Mouse (Mus musculus) MEL (cell line): Measurements from ENCODE around the gene Scube3.

Experiments used
- E2F4 ChIP-seq: IDR thresholded peaks from 2 replicates; pipeline ENCODE4 v1.6.1; 2011; ENCODE audit warnings: low read depth, low read length, improper control_type of control experiment, borderline replicate concordance
- MAFK ChIP-seq: IDR thresholded peaks from 2 replicates; pipeline ENCODE4 v1.6.1; 2011; ENCODE audit warnings: low read depth, mild to moderate bottlenecking, low read length, improper control_type of control experiment, borderline replicate concordance
- POLR2A ChIP-seq, 2 experiments: IDR thresholded peaks; 2 replicates each; pipeline ENCODE4 v1.6.1; 2011 to 2012; ENCODE audit warnings: low read length in 2 of 2, mild to moderate bottlenecking in 2 of 2, control low read depth in 1 of 2, improper control_type of control experiment in 1 of 2, low read depth in 1 of 2, moderate library complexity in 1 of 2; ENCODE audit not compliant: control insufficient read depth in 1 of 2, insufficient read depth in 1 of 2, poor library complexity in 1 of 2

DNA sequence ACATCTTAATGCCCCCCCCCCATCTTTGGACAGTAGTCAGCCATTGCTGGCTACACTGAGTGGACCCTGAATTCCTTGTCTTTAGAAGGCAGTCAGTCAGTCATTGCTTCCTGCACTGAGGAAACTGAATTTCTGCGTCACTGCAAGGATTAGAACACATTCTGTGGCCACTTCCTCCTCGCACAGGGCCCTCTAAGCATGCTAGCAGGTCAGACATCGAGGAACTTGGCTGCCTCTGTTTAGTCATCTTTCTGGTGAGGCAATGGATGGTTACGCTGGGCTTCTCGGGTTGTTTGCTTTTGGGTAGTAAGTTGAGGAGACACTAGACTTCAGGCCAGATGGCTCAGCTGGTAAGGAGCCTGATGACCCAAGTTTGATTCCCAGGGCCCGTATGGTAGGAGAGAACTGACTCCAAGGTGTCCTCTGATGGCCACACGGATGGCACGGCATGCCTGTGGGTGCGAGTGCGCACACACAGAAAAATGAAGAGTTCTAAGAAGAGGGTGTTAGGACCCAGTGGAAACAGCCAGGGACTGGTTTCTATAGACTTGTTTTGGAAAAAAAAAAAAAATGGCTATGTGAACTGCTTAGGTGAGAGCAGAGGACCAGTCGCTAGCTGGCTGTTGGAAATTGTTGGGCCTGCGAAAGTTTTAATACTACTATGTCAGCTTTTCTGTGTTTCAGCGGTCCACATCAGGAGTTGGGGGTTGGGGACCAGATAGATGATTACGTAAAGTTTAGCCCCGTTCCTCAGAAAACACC is 39.0 kb downstream of the Scube3 start:
- TF ChIP-seq POLR2A (IDR thresholded peaks at IDR 0.05; ENCODE audit: control insufficient read depth in 1 of 2, insufficient read depth in 1 of 2, low read depth in 1 of 2, low read length in 2 of 2, poor library complexity in 1 of 2) (no peak), MAFK (no peak), E2F4 (no peak)
